Mouse (Mus musculus) neural tube, embryonic 12.5 days (tissue): ENCODE measurements around the gene Ffar1. TPM values are rescaled to one million over a fixed set of nuclear protein-coding genes. Genes with fewer than 3 reads are reported as not detected.

ENCODE experiments used
- ATAC-seq: fragments of 200-750 bp; cut with Nextera tagmentation; 2 replicates; pipeline ENCODE4 v1.8.0; 2017; ENCODE audit warnings: low read depth, mild to moderate bottlenecking, moderate TSS enrichment, moderate library complexity; ENCODE audit not compliant: low FRiP score
- H3K27ac ChIP-seq: fragments of 300-500 bp; sonication (generic); 2 replicates; pipeline ENCODE4 v1.5.1; 2016
- H3K27me3 ChIP-seq: fragments of 300-500 bp; sonication (generic); replicated peaks from 2 replicates; pipeline ENCODE4 v1.6.1; 2016; ENCODE audit warnings: mild to moderate bottlenecking
- H3K36me3 ChIP-seq: fragments of 300-500 bp; sonication (generic); 2 replicates; pipeline ENCODE4 v1.6.1; 2016; ENCODE audit warnings: mild to moderate bottlenecking
- H3K4me1 ChIP-seq: fragments of 300-500 bp; sonication (generic); 2 replicates; pipeline ENCODE4 v1.6.1; 2016
- H3K4me2 ChIP-seq: fragments of 300-500 bp; sonication (generic); replicated peaks from 2 replicates; pipeline ENCODE4 v1.6.1; 2016; ENCODE audit warnings: mild to moderate bottlenecking
- H3K4me3 ChIP-seq: fragments of 300-500 bp; sonication (generic); 2 replicates; pipeline ENCODE4 v1.5.1; 2016
- H3K9ac ChIP-seq: fragments of 300-500 bp; sonication (generic); 2 replicates; pipeline ENCODE4 v1.6.1; 2016; ENCODE audit warnings: mild to moderate bottlenecking
- H3K9me3 ChIP-seq: fragments of 300-500 bp; sonication (generic); 2 replicates; pipeline ENCODE4 v1.6.1; 2016; ENCODE audit warnings: mild to moderate bottlenecking
- WGBS: fragments of 180-500 bp; shearing (Covaris S2); methylation state at CpG from one replicate; pipeline ENCODE4 v1.1.7; 2016; 5-methylcytosine and 5-hydroxymethylcytosine counted together
- polyA plus RNA-seq: library from polyadenylated mRNA; unstranded; fragments of >200 nt; fragmentation: Nextera tagmentation; extraction: Ambion mirVana; gene quantifications from 2 replicates; pipeline ENCODE4 v1.2.1, GENCODE M21; 2016

The Ffar1 gene
- polyA plus RNA-seq, 1 experiment from 2014 or later: not detected

DNA sequence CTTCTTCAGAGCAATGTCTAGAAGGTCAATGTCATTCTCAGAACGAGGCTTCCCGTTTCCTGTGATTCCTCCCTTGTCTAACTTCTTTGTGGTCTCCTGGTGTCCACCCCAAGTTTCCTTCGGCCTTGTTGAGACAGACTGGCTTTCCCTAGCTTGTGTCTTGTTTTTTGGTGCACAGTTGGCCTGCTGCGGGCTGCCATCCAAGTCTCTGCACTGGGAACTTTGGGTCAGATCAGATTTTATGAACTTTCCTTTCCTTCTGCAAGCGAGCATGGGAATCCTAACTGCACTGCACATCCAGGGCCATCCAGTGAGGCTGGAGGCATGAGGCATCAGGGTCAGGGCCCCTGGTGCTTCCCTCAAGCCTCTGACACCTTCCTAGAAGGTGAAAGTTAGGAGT lies 39.8 kb downstream of the Ffar1 start:
- Histone ChIP-seq H3K27me3 (no peaks in the 10 kb centered on the region), H3K4me1 (no peaks in the 10 kb centered on the region), H3K4me3 (no peak overlapping the region), H3K27ac (no peak overlapping the region), H3K9me3 (no peaks in the 10 kb centered on the region), H3K4me2 (no peak overlapping the region), H3K36me3 (no peaks in the 10 kb centered on the region), H3K9ac (no peak overlapping the region)
- 74% methylated on average over 5 of the region's 5 CpGs for WGBS
- no peak for ATAC-seq

DNA sequence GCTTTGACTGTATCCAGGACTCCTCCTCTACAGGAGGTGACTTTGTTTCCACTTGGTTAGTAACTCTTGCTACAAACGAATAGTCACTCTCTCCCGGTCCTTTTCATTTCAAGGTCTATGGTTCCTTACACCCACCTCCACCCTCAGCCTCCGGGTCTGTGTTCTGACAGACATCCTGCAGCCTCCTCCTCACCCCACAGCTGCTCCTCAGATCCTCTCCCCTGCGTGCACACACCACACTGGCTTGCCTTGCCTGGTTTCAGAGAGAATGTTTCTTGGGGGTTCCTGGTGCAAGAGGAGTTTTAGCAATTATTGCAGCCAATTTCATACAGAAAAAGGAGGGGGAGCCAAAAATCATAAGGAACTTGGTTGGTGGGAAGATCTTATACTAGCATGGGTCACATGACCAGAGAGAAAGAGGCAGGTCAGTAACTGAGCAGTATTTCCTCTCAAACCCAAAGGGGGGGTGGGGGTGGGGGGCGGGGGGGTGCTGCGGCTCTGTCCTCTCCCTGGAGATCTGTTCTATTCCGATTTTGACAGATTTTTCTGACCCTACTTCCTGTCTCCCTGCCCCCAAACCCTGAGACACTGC lies 40.4 kb downstream of the Ffar1 start:
- Histone ChIP-seq H3K9ac (no peak overlapping the region), H3K27me3 (no peaks in the 10 kb centered on the region), H3K4me1 (no peaks in the 10 kb centered on the region), H3K4me3 (no peak overlapping the region), H3K9me3 (no peaks in the 10 kb centered on the region), H3K4me2 (no peak overlapping the region), H3K36me3 (no peaks in the 10 kb centered on the region), H3K27ac (no peak overlapping the region)
- WGBS: 74% methylated on average over 7 of the region's 7 CpGs
- ATAC-seq: no peak

DNA sequence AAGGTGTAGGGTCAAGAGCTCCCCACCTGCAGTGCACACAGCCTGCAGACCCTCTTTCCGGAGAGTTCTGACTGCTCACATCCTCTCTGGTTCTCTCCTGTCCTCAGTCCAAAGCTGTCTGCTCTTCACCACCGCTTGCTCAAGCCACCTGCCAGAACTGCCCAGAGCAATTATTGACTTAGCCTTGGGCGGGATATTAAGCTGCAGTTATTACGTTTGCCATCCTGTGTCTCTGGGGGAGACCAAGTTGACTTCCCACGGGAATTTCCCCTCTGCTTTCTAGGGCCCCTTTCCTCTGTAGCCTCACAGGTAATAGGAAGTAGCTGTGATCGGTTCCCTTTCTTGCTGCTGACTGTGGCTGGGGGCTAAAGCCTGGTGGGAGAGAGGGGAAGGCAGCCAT lies 41.2 kb downstream of the Ffar1 start:
- no peak for ATAC-seq
- no peaks in the 10 kb centered on the region for H3K27me3 ChIP-seq
- no peaks in the 10 kb centered on the region for H3K4me1 ChIP-seq
- no peaks in the 10 kb centered on the region for H3K9me3 ChIP-seq
- no peak overlapping the region for H3K4me2 ChIP-seq
- no peak overlapping the region for H3K27ac ChIP-seq
- no peaks in the 10 kb centered on the region for H3K36me3 ChIP-seq
- no peak overlapping the region for H3K9ac ChIP-seq
- no peak overlapping the region for H3K4me3 ChIP-seq
- 75% methylated on average over 6 of the region's 6 CpGs for WGBS

DNA sequence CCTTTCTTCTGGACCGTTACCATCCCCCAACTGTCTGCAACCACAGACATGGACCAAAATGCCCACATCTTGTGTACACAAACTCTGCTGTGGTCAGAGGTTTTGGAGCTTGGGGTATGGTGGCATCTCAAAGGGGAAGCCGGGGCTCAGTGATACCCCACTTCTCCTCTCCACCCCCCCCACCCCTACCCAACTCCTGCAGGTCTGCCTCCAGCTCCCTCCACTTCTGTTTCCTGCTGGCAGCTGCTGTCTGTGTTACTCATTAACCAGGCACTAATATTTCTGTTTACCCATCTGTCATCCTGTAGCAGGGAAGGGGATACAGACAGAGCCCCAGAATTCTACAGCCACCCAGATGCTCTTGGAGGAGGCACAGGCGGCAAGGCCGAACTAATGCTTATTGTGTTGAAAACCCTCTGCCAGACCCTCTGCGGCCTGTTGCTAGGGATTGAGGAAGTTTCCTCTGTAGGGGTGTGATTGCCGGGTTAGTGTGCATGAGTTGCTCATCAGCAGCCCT lies 49.0 kb downstream of the Ffar1 start:
- ATAC-seq: no peak
- H3K4me2 ChIP-seq: no peak overlapping the region
- no peak overlapping the region for H3K4me3 ChIP-seq
- peaks cover 4% of the 10 kb centered on the region; the same call in 1 of the 2 replicates for H3K9me3 ChIP-seq
- no peaks in the 10 kb centered on the region for H3K27me3 ChIP-seq
- 57% methylated on average over 6 of the region's 6 CpGs for WGBS
- H3K36me3 ChIP-seq: no peaks in the 10 kb centered on the region
- H3K4me1 ChIP-seq: no peaks in the 10 kb centered on the region
- H3K27ac ChIP-seq: no peak overlapping the region
- H3K9ac ChIP-seq: no peak overlapping the region

DNA sequence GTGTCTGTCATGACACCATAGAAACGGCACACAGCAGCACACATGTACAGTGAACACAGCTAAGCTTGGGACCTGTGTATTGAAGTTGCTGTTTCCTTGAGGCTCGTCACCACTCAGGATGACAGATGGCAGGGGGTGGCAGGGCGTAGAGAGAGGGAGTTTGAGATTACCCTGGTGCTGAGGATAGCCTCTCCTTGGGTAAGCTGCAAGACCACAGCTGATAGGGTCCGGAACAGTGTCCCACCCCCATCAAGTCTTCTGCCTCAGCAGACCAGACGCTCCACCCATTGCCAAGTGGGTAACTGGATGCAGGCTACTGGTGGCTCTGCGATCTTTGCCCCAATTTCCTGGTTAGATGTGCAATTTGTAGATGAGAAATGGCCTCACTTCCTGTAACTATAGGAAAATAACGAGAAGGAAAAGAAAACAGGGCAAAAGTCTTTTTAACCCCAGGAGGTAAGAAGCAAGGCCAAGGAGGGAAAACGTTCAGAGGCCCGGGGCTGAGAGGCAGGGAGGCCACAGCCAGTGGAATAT lies 49.5 kb downstream of the Ffar1 start:
- WGBS: 66% methylated on average over 9 of the region's 9 CpGs
- no peak overlapping the region for H3K4me3 ChIP-seq
- no peak overlapping the region for H3K9ac ChIP-seq
- no peak overlapping the region for H3K27ac ChIP-seq
- H3K9me3 ChIP-seq: peaks cover 4% of the 10 kb centered on the region; the same call in 1 of the 2 replicates
- ATAC-seq: no peak
- H3K36me3 ChIP-seq: no peaks in the 10 kb centered on the region
- no peaks in the 10 kb centered on the region for H3K4me1 ChIP-seq
- no peak overlapping the region for H3K4me2 ChIP-seq
- H3K27me3 ChIP-seq: no peaks in the 10 kb centered on the region

DNA sequence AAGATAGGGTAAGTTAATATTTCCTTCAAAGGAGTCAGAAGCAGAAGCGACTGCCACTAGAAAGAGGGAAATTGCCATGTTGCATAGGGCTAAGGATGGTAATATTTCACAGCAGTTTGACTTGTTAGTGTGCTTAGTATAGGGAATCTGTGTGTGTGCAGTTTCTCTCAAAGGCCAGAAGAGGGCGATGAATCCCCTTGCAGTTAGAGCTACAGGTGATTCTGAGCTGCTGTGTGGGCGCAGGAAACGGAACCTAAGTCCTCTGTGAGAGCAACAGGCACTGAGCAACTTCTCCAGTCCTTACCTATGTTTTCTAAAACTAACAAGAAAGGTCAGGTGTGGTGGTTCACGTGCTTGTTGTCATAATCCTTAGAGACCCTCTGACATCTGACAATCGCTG lies 51.0 kb downstream of the Ffar1 start:
- Histone ChIP-seq H3K9me3 (peaks cover 4% of the 10 kb centered on the region; the same call in 1 of the 2 replicates), H3K36me3 (no peaks in the 10 kb centered on the region), H3K9ac (no peak overlapping the region), H3K4me2 (no peak overlapping the region), H3K27ac (no peak overlapping the region), H3K27me3 (no peaks in the 10 kb centered on the region), H3K4me1 (no peaks in the 10 kb centered on the region), H3K4me3 (no peak overlapping the region)
- WGBS: 58% methylated on average over 6 of the region's 6 CpGs
- ATAC-seq: no peak

Other genes with a start within 250 kb of the Ffar1 start
- gene Upk1a, start 248.7 kb downstream of the Ffar1 start, polyA plus RNA-seq: 1.6 and 1.9 TPM in 2 replicates
- gene Cox6b1, start 235.4 kb downstream of the Ffar1 start, polyA plus RNA-seq: 912 and 934 TPM in 2 replicates
- gene Etv2, start 225.7 kb downstream of the Ffar1 start, polyA plus RNA-seq: not detected in 2 replicates
- 163 and 167 TPM in 2 replicates for gene Rbm42, start 211.2 kb downstream of the Ffar1 start, polyA plus RNA-seq
- 39.5 and 45.2 TPM in 2 replicates for gene Haus5, start 196.6 kb downstream of the Ffar1 start, polyA plus RNA-seq
- gene Pmis2, start 190.0 kb downstream of the Ffar1 start, polyA plus RNA-seq: not detected in 2 replicates
- not detected in 2 replicates for gene 2200002J24Rik, start 162.6 kb downstream of the Ffar1 start, polyA plus RNA-seq
- 1.3 and 2.0 TPM in 2 replicates for gene Atp4a, start 149.4 kb downstream of the Ffar1 start, polyA plus RNA-seq
- 185 and 194 TPM in 2 replicates for gene Tmem147, start 132.0 kb downstream of the Ffar1 start, polyA plus RNA-seq
- gene Gapdhs, start 117.9 kb downstream of the Ffar1 start, polyA plus RNA-seq: 1.4 and 1.5 TPM in 2 replicates
- 1.1 and 2.6 TPM in 2 replicates for gene Sbsn, start 110.1 kb downstream of the Ffar1 start, polyA plus RNA-seq
- 0.24 and 0.38 TPM in 2 replicates for gene Dmkn, start 97.8 kb downstream of the Ffar1 start, polyA plus RNA-seq
- not detected in 2 replicates for gene Krtdap, start 73.7 kb downstream of the Ffar1 start, polyA plus RNA-seq
- 0.08 TPM in 1 of 2 replicates, not detected in the other for gene Ffar2, start 37.8 kb downstream of the Ffar1 start, polyA plus RNA-seq
- gene Ffar3, start 5.4 kb downstream of the Ffar1 start, polyA plus RNA-seq: not detected in 2 replicates
- gene Cd22, start 18.8 kb upstream of the Ffar1 start, polyA plus RNA-seq: 0.05 TPM in 1 of 2 replicates, not detected in the other
- gene Mag, start 53.3 kb upstream of the Ffar1 start, polyA plus RNA-seq: 0.79 and 1.2 TPM in 2 replicates
- not detected in 2 replicates for gene Hamp2, start 63.1 kb upstream of the Ffar1 start, polyA plus RNA-seq
- not detected in 2 replicates for gene Hamp, start 82.5 kb upstream of the Ffar1 start, polyA plus RNA-seq
- gene Usf2, start 95.2 kb upstream of the Ffar1 start, polyA plus RNA-seq: 32.0 and 38.8 TPM in 2 replicates
- 15.4 and 17.0 TPM in 2 replicates for gene Lsr, start 111.9 kb upstream of the Ffar1 start, polyA plus RNA-seq
- gene Fam187b, start 112.2 kb upstream of the Ffar1 start, polyA plus RNA-seq: 0.42 and 0.46 TPM in 2 replicates
- gene Fxyd5, start 180.9 kb upstream of the Ffar1 start, polyA plus RNA-seq: 12.5 and 15.4 TPM in 2 replicates
- gene Fxyd7, start 189.9 kb upstream of the Ffar1 start, polyA plus RNA-seq: 64.5 and 79.5 TPM in 2 replicates
- gene Fxyd1, start 195.6 kb upstream of the Ffar1 start, polyA plus RNA-seq: 24.1 and 26.5 TPM in 2 replicates
- 4.7 and 6.1 TPM in 2 replicates for gene Lgi4, start 197.8 kb upstream of the Ffar1 start, polyA plus RNA-seq
- 7.1 and 7.8 TPM in 2 replicates for gene Fxyd3, start 215.1 kb upstream of the Ffar1 start, polyA plus RNA-seq